Mouse (Mus musculus): ENCODE results near the gene Fam83e. TPM values are rescaled to one million over a fixed set of nuclear protein-coding genes. Genes with fewer than 3 reads are reported as not detected.

Gene Fam83e
- total RNA-seq, 2 experiments from 2014 or later: 0.37 to 0.41 TPM

- intact Hi-C loops (cut with DNase I): loop anchor here (2.0 kb wide), 1 partner anchor 31 kb away; no protein-coding TSS in a partner anchor
- no peak for TF ChIP-seq CTCF (IDR thresholded peaks at IDR 0.05)
- Histone ChIP-seq H3K27ac (no peak overlapping the region), H3K4me3 (no peak overlapping the region)
- DNase-seq (ENCODE audit: extremely low spot score in 1 of 2, low spot score in 2 of 2): no peak
Observed at GRCm38 (mm10) chr7:45748110-45748509, 27.1 kb downstream of the Fam83e start.

- no peak overlapping the region for H3K27ac ChIP-seq
- intact Hi-C loops (cut with DNase I): loop anchor here (2.0 kb wide), 1 partner anchor 29 kb away; no protein-coding TSS in a partner anchor
Observed at GRCm38 (mm10) chr7:45749401-45749800, 28.4 kb downstream of the Fam83e start.

GRCm38 (mm10) chr7:45750162-45750561 is 29.1 kb downstream of the Fam83e start:
- Histone ChIP-seq H3K4me3 (no peak overlapping the region), H3K27ac (no peak overlapping the region)
- intact Hi-C loops (cut with DNase I): no loop called here
- no peak for DNase-seq (ENCODE audit: extremely low spot score in 1 of 2, low spot score in 2 of 2)
- TF ChIP-seq CTCF (IDR thresholded peaks at IDR 0.05): no peak

More at GRCm38 (mm10) chr7:45749401-45749800, 28.4 kb downstream of the Fam83e start:
- H3K4me3 ChIP-seq: no peak overlapping the region
- DNase-seq (ENCODE audit: extremely low spot score in 1 of 2, low spot score in 2 of 2): no peak
- no peak for TF ChIP-seq CTCF (IDR thresholded peaks at IDR 0.05)

GRCm38 (mm10) chr7:45755703-45756102 is 34.7 kb downstream of the Fam83e start:
- intact Hi-C loops (cut with DNase I): no loop called here
- no peak for DNase-seq (ENCODE audit: extremely low spot score in 1 of 2, low spot score in 2 of 2)
- Histone ChIP-seq H3K27ac (no peak overlapping the region), H3K4me3 (no peak overlapping the region)
- TF ChIP-seq CTCF (IDR thresholded peaks at IDR 0.05): no peak

GRCm38 (mm10) chr7:45759400-45759799 is 38.4 kb downstream of the Fam83e start:
- intact Hi-C loops (cut with DNase I): no loop called here
- Histone ChIP-seq H3K27ac (no peak overlapping the region), H3K4me3 (no peak overlapping the region)
- TF ChIP-seq CTCF (IDR thresholded peaks at IDR 0.05): no peak
- DNase-seq (ENCODE audit: extremely low spot score in 1 of 2, low spot score in 2 of 2): peak in 1 of 2 experiments; percentile 17

GRCm38 (mm10) chr7:45760151-45760550 is 39.1 kb downstream of the Fam83e start:
- Histone ChIP-seq H3K4me3 (no peak overlapping the region), H3K27ac (no peak overlapping the region)
- no peak for DNase-seq (ENCODE audit: extremely low spot score in 1 of 2, low spot score in 2 of 2)
- no peak for TF ChIP-seq CTCF (IDR thresholded peaks at IDR 0.05)
- intact Hi-C loops (cut with DNase I): no loop called here

GRCm38 (mm10) chr7:45765995-45766394 is 45.0 kb downstream of the Fam83e start:
- no peak overlapping the region for H3K27ac ChIP-seq
- intact Hi-C loops (cut with DNase I): no loop called here
- no peak for TF ChIP-seq CTCF (IDR thresholded peaks at IDR 0.05)

GRCm38 (mm10) chr7:45766764-45767163 is 45.8 kb downstream of the Fam83e start:
- no peak for DNase-seq (ENCODE audit: extremely low spot score in 1 of 2, low spot score in 2 of 2)
- no peak overlapping the region for H3K4me3 ChIP-seq
- intact Hi-C loops (cut with DNase I): no loop called here
- TF ChIP-seq CTCF (IDR thresholded peaks at IDR 0.05): no peak
- H3K27ac ChIP-seq: no peak overlapping the region

More at GRCm38 (mm10) chr7:45765995-45766394, 45.0 kb downstream of the Fam83e start:
- no peak overlapping the region for H3K4me3 ChIP-seq
- DNase-seq (ENCODE audit: extremely low spot score in 1 of 2, low spot score in 2 of 2): no peak

- Histone ChIP-seq H3K4me3 (no peak overlapping the region), H3K27ac (no peak overlapping the region)
- DNase-seq (ENCODE audit: extremely low spot score in 1 of 2, low spot score in 2 of 2): no peak
- no peak; the same call in 1 of the 2 replicates for TF ChIP-seq CTCF (IDR thresholded peaks at IDR 0.05)
- intact Hi-C loops (cut with DNase I): no loop called here
Observed at GRCm38 (mm10) chr7:45767500-45767899, 46.5 kb downstream of the Fam83e start.

- no peak for DNase-seq (ENCODE audit: extremely low spot score in 1 of 2, low spot score in 2 of 2)
- intact Hi-C loops (cut with DNase I): no loop called here
- H3K4me3 ChIP-seq: no peak overlapping the region
Observed at GRCm38 (mm10) chr7:45770427-45771082, 49.5 kb downstream of the Fam83e start.

GRCm38 (mm10) chr7:45771101-45771500 is 50.1 kb downstream of the Fam83e start:
- H3K27ac ChIP-seq: no peak overlapping the region
- intact Hi-C loops (cut with DNase I): no loop called here
- no peak for TF ChIP-seq CTCF (IDR thresholded peaks at IDR 0.05)
- DNase-seq (ENCODE audit: extremely low spot score in 1 of 2, low spot score in 2 of 2): no peak
- H3K4me3 ChIP-seq: no peak overlapping the region

More at GRCm38 (mm10) chr7:45770427-45771082, 49.5 kb downstream of the Fam83e start:
- no peak overlapping the region for H3K27ac ChIP-seq
- TF ChIP-seq CTCF (IDR thresholded peaks at IDR 0.05): no peak

- no peak overlapping the region for H3K4me3 ChIP-seq
- TF ChIP-seq CTCF (IDR thresholded peaks at IDR 0.05): no peak
- intact Hi-C loops (cut with DNase I): no loop called here
- no peak overlapping the region for H3K27ac ChIP-seq
- DNase-seq (ENCODE audit: extremely low spot score in 1 of 2, low spot score in 2 of 2): no peak
Observed at GRCm38 (mm10) chr7:45775237-45775636, 54.2 kb downstream of the Fam83e start.

Other genes starting within 250 kb of the Fam83e start
- gene Tulp2, start 239.3 kb upstream of the Fam83e start, total RNA-seq (2021): under 1 TPM in 1 of 2 experiments, not detected in 1; 0.30 TPM
- 1 to 10 TPM; 1.5 to 2.0 TPM for gene Gm45808, start 234.4 kb upstream of the Fam83e start, total RNA-seq (2021)
- gene Dhdh, start 232.4 kb upstream of the Fam83e start, total RNA-seq (2021): 1 to 10 TPM; 3.7 to 4.8 TPM
- 100 to 1,000 TPM in 1 of 2 experiments, 10 to 100 TPM in 1; 95.4 to 106 TPM for gene Nucb1, start 210.8 kb upstream of the Fam83e start, total RNA-seq (2021)
- 10 to 100 TPM; 25.2 to 29.3 TPM for gene Ppp1r15a, start 194.9 kb upstream of the Fam83e start, total RNA-seq (2021)
- 1 to 10 TPM; 4.2 to 5.1 TPM for gene Plekha4, start 194.9 kb upstream of the Fam83e start, total RNA-seq (2021)
- under 1 TPM; 0.61 to 0.68 TPM for gene Hsd17b14, start 166.3 kb upstream of the Fam83e start, total RNA-seq (2021)
- gene Bcat2, start 151.1 kb upstream of the Fam83e start, total RNA-seq (2021): 10 to 100 TPM; 25.4 to 26.2 TPM
- not detected for gene Fgf21, start 105.7 kb upstream of the Fam83e start, total RNA-seq (2021)
- not detected for gene Fut1, start 103.9 kb upstream of the Fam83e start, total RNA-seq (2021)
- under 1 TPM in 1 of 2 experiments, not detected in 1; 0.34 TPM for gene Izumo1, start 99.4 kb upstream of the Fam83e start, total RNA-seq (2021)
- gene Rasip1, start 93.7 kb upstream of the Fam83e start, total RNA-seq (2021): 1 to 10 TPM; 6.1 to 8.0 TPM
- 1 to 10 TPM; 3.5 to 3.9 TPM for gene Mamstr, start 81.2 kb upstream of the Fam83e start, total RNA-seq (2021)
- under 1 TPM in 1 of 2 experiments, not detected in 1; 0.11 TPM for gene Fut2, start 54.8 kb upstream of the Fam83e start, total RNA-seq (2021)
- 1 to 10 TPM; 6.4 to 6.9 TPM for gene Ntn5, start 37.2 kb upstream of the Fam83e start, total RNA-seq (2021)
- gene Sec1, start 26.8 kb upstream of the Fam83e start, total RNA-seq (2021): 1 to 10 TPM; 1.1 to 1.2 TPM
- 100 to 1,000 TPM; 211 to 244 TPM for gene Car11, start 21.4 kb upstream of the Fam83e start, total RNA-seq (2021)
- 100 to 1,000 TPM in 1 of 2 experiments, 10 to 100 TPM in 1; 60.3 to 104 TPM for gene Dbp, start 16.1 kb upstream of the Fam83e start, total RNA-seq (2021)
- 100 to 1,000 TPM; 318 to 325 TPM for gene Rpl18, start 5.8 kb upstream of the Fam83e start, total RNA-seq (2021)
- gene Sphk2, start 3.2 kb upstream of the Fam83e start, total RNA-seq (2021): 10 to 100 TPM; 30.8 to 34.4 TPM
- gene Spaca4, start 4.6 kb downstream of the Fam83e start, total RNA-seq (2021): not detected
- gene Lmtk3, start 62.5 kb downstream of the Fam83e start, total RNA-seq (2021): 100 to 1,000 TPM; 258 to 279 TPM
- 10 to 100 TPM; 11.3 to 13.6 TPM for gene Sult2b1, start 63.5 kb downstream of the Fam83e start, total RNA-seq (2021)
- 100 to 1,000 TPM; 172 to 185 TPM for gene Cyth2, start 93.4 kb downstream of the Fam83e start, total RNA-seq (2021)
- 1 to 10 TPM; 2.3 to 2.5 TPM for gene Kcnj14, start 103.6 kb downstream of the Fam83e start, total RNA-seq (2021)
- gene Grwd1, start 109.7 kb downstream of the Fam83e start, total RNA-seq (2021): 10 to 100 TPM; 17.9 to 22.1 TPM
- 10 to 100 TPM; 67.4 to 75.4 TPM for gene Kdelr1, start 151.6 kb downstream of the Fam83e start, total RNA-seq (2021)
- gene Grin2d, start 157.2 kb downstream of the Fam83e start, total RNA-seq (2021): 10 to 100 TPM; 13.4 to 14.7 TPM
- gene Syngr4, start 175.5 kb downstream of the Fam83e start, total RNA-seq (2021): not detected
- gene Tmem143, start 175.7 kb downstream of the Fam83e start, total RNA-seq (2021): 10 to 100 TPM; 21.8 to 22.3 TPM
- gene Emp3, start 200.2 kb downstream of the Fam83e start, total RNA-seq (2021): 1 to 10 TPM; 3.1 to 8.7 TPM
- gene Ccdc114, start 202.9 kb downstream of the Fam83e start, total RNA-seq (2021): 1 to 10 TPM; 2.3 TPM

Measured in left cerebral cortex, adult 2 months (tissue).